Mouse (Mus musculus) spleen, adult 2 months (tissue): Measurements from ENCODE around the gene Magi1.

Source experiments
- CTCF ChIP-seq: fragments of 200-500 bp; IDR thresholded peaks from 2 replicates; pipeline ENCODE4 v1.5.1; 2011; ENCODE audit warnings: mild to moderate bottlenecking, inconsistent platforms; ENCODE audit not compliant: insufficient read depth, insufficient read length, insufficient replicate concordance; ENCODE audit errors: extremely low read depth
- POLR2A ChIP-seq: fragments of 200-500 bp; IDR thresholded peaks from 2 replicates; pipeline ENCODE4 v1.6.1; 2011; ENCODE audit warnings: low read depth, low read length, inconsistent platforms

- TF ChIP-seq POLR2A (no peak), CTCF (no peak)
Observed at GRCm38 (mm10) chr6:94154854-94155601, 128.7 kb downstream of the Magi1 start.
